Comparison of ENCODE assay signal across 10 mouse cellular contexts in the genomic region with DNA sequence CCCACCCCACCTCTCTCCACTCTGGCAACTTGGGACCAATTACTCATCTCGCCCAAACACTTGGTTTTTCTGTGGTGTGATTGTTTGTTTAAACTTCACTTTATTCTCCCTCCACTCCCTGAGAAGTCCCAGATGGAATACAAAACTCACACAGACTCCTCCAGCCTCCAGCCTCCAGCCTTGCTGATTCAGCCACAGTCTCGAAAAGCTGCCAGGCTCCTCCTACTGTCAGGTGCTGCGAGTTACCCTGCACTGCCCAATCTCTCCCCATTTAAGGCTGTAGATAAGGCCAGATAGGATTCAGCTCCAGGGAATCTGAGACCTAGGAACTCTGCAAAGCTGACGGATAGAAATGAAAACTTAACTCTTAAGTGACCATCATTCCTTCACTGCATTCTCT.
DNase-seq lines count a peak whose midpoint lies in the region; ATAC-seq lines count a peak whose summit lies in the region.
"Had no signal": no experiment of that assay in that cellular context is flagged by ENCODE, and none has a peak within 500 bp of the region (broad histone marks: within the 10 kb centered on the region; RNA-seq: fewer than 3 reads in every experiment).

No protein-coding gene starts in this region.

- no peak overlapping the region for H3K4me2 ChIP-seq in kidney, embryonic 15.5 days
- no peak overlapping the region for H3K4me2 ChIP-seq in intestine, embryonic 16.5 days (ENCODE audit: low read depth, low read length)

- H3K36me3 ChIP-seq in kidney, embryonic 15.5 days, result no peaks in the 10 kb centered on the region
- H3K36me3 ChIP-seq in intestine, embryonic 16.5 days (ENCODE audit: control insufficient read depth, insufficient read depth, low read length), result no peaks in the 10 kb centered on the region

- no peak overlapping the region for H3K9ac ChIP-seq in kidney, embryonic 15.5 days
- H3K9ac ChIP-seq in intestine, embryonic 16.5 days (ENCODE audit: low read depth, low read length), result no peak overlapping the region

- no peak overlapping the region for H3K4me3 ChIP-seq in kidney, embryonic 15.5 days (replicated peaks)
- H3K4me3 ChIP-seq in intestine, embryonic 16.5 days (ENCODE audit: low read length), result no peak overlapping the region

- WGBS in kidney, embryonic 15.5 days, result 5% methylated on average over 4 of the region's 4 CpGs
- 5% methylated on average over 4 of the region's 4 CpGs for WGBS in intestine, embryonic 16.5 days

- H3K27ac ChIP-seq in kidney, embryonic 15.5 days, result no peak overlapping the region
- no peak overlapping the region for H3K27ac ChIP-seq in intestine, embryonic 16.5 days (ENCODE audit: low read length)

- ATAC-seq in kidney, embryonic 15.5 days (replicated peaks; ENCODE audit: low FRiP score), result peak; percentile 70; the same call in 1 of the 2 replicates
- peak; percentile 77 for ATAC-seq in intestine, embryonic 16.5 days
- ATAC-seq in activated CD4-positive, CD25-positive, alpha-beta regulatory T cell, adult 4 months, result no peak

- no peak for DNase-seq in kidney, adult 11 months
- peak; percentile 34 to 43 for DNase-seq in right cerebral cortex, adult 2 months (ENCODE audit: low spot score in 2 of 2)
- DNase-seq in right cerebral cortex, postnatal 14 days, result no peak
- no peak for DNase-seq in layer of hippocampus, postnatal 10 days (ENCODE audit: low spot score in 2 of 2)
- no peak for DNase-seq in MN1 (ENCODE audit: low spot score)
- DNase-seq: adrenal gland, adult 2 months; layer of hippocampus, postnatal 36 days had no signal

- H3K27me3 ChIP-seq in kidney, embryonic 15.5 days, result no peaks in the 10 kb centered on the region
- no peaks in the 10 kb centered on the region for H3K27me3 ChIP-seq in intestine, embryonic 16.5 days (replicated peaks; ENCODE audit: control insufficient read depth, insufficient read depth, low read length)

- H3K4me1 ChIP-seq in kidney, embryonic 15.5 days, result peaks cover 6% of the 10 kb centered on the region
- H3K4me1 ChIP-seq in intestine, embryonic 16.5 days (ENCODE audit: control insufficient read depth, insufficient read depth, low read length), result no peaks in the 10 kb centered on the region

- no peaks in the 10 kb centered on the region for H3K9me3 ChIP-seq in kidney, embryonic 15.5 days (replicated peaks)
- H3K9me3 ChIP-seq in intestine, embryonic 16.5 days (ENCODE audit: control insufficient read depth, low read length), result no peaks in the 10 kb centered on the region

Comparison
In these comparisons a context has a peak if more than half of its experiments do, and no peak if none do; other contexts are left out.
1. DNase-seq: peak in right cerebral cortex, adult 2 months (2 of 2); none in kidney, adult 11 months (single experiment), right cerebral cortex, postnatal 14 days (single experiment), layer of hippocampus, postnatal 10 days (0 of 2) and MN1 (single experiment).